Mouse (Mus musculus): ENCODE measurements around the gene Tmem232. TPM values are rescaled to one million over a fixed set of nuclear protein-coding genes. Genes with fewer than 3 reads are reported as not detected.
"Not testable (repeated sequence)": the region's sequence is repeated elsewhere in the genome, so short reads cannot be mapped to it uniquely, and the experiment has no call there.

Tmem232 gene
- total RNA-seq, 4 experiments from 2014 or later = 0.22 TPM; not detected in 3

DNA sequence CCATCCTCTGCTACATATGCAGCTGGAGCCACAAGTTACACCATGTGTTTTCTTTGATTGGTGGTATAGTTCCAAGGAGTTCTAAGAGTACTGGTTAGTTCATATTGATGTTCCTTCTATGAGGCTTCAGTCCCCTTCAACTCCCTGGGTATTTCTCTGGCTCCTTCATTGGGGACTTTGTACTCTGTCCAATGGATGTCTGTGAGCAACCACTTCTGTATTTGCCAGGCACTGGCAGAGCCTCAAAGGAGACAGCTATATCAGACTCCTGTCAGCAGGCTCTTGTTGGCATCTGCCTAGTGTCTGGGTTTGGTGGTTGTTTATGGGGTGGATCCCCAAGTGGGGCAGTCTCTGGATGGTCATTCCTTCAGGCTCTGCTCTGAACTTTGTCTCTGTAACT is 8.2 kb downstream of the Tmem232 start:
- DNase-seq (ENCODE audit: low spot score) = not testable (repeated sequence)

GRCm38 (mm10) chr17:65527529-65527928 is 13.1 kb downstream of the Tmem232 start:
- peak; percentile 48 for DNase-seq (ENCODE audit: low spot score)

DNA sequence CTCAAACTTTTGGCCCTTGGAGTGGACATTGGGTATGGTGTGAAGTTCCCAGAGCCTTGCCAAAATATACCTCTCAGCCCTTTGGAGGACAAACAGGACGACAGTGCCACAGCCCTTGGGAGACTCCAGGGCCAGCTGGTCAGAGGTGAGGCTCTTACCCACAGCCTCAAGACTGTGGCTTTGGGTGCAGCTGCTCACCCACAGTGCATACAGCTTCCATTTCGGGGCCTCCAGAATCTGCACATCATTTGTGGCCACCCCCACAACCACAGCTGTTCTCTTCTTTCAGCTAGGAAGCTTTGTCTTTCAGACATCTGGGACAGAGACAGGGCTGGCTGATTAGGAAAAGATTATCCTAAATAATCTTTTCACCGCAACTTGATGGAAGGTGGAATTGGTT is 27.1 kb downstream of the Tmem232 start:
- no peak for DNase-seq (ENCODE audit: low spot score)

GRCm38 (mm10) chr17:65484654-65485053 is 55.9 kb downstream of the Tmem232 start:
- DNase-seq (ENCODE audit: low spot score) = no peak

GRCm38 (mm10) chr17:65476747-65477146 is 63.8 kb downstream of the Tmem232 start:
- DNase-seq (ENCODE audit: low spot score) = no peak

DNA sequence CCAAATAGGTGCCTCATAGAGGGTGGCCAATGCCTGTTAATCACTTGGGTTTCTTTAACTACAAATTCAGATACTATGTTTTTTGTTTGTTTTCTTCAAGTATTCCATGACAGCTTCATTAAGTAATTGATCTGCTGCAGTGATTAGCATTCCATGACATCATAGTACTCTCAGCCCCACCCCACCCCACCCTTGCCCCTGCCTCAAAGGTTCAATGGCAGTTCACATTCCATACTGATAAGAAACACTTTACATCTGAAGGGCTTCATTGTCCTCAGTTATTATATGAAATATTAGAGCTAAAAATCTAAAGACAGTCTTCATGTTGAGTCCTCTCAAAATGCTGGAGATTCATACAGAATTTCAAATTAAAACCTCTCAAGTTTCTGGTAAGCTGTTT is 89.8 kb downstream of the Tmem232 start:
- no peak for DNase-seq (ENCODE audit: low spot score)

- DNase-seq (ENCODE audit: low spot score) = not testable (repeated sequence)
Observed at GRCm38 (mm10) chr17:65437906-65438305, 102.7 kb downstream of the Tmem232 start.

DNA sequence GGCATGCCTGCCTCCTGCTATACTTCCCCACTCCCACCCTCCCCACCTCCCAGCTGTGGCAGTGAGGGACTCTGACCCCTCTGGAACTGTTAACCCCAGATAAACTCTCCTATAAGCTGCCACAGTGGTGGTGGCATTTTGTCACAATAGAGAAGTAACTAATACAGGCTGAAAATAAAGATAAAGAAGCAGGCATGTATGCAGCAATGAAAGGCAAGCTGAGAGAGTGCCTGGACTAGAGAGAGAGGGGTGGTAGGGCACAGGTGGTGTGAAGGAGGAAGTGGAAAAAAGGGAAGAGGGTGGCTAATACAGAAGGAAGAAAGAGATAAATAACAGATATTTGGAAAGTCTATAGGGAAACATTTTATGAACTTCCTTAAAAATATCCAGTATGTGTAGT is 121.5 kb downstream of the Tmem232 start:
- no peak for DNase-seq (ENCODE audit: low spot score)

DNA sequence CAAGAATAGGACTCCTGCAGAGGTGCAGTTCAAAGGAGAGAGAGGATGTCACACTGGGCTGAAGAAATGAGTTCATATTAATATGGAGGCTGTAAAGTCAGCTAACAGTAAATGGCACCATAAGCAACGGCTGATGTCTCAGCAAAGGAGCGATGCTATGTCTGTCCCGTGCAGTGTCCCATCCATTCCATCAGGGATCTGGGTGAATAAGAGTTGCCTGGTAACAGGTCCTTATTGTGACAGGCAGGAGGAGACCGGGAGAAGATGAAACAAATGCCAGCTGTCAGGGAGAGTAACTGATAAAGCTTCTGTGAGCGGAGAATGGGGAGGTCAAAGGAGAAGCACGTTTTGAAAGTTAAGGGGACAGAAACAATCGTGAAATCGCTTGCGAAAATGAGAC is 135.3 kb downstream of the Tmem232 start:
- no peak for DNase-seq (ENCODE audit: low spot score)

- peak; percentile 34 for DNase-seq (ENCODE audit: low spot score)
Observed at GRCm38 (mm10) chr17:65400914-65401313, 139.7 kb downstream of the Tmem232 start.

DNA sequence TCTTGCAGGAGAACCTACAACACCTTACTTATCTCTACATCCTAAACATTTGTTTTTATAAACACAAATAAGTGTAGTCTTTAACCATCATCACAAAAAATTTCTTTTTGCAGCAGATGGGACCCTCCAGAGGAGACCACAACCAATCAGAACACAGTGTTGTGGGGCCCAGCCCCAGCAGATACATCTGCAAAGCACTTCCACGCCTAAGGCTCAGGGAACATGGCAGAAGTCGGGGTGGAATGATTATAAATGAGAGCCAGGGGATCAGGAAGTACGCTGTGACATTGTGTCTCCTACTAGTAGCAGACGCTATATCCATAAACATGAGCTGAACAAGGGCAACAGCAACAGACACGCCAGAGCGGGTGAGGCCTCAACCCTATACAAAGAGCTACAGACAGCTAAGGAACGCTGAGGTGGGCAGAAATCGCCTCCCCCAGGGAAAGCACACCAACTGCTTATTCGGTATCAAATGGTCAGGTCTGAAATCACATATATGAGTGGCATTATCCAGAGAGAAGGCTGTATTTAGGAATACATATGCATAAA is 156.1 kb downstream of the Tmem232 start:
- no peak for DNase-seq (ENCODE audit: low spot score)

DNA sequence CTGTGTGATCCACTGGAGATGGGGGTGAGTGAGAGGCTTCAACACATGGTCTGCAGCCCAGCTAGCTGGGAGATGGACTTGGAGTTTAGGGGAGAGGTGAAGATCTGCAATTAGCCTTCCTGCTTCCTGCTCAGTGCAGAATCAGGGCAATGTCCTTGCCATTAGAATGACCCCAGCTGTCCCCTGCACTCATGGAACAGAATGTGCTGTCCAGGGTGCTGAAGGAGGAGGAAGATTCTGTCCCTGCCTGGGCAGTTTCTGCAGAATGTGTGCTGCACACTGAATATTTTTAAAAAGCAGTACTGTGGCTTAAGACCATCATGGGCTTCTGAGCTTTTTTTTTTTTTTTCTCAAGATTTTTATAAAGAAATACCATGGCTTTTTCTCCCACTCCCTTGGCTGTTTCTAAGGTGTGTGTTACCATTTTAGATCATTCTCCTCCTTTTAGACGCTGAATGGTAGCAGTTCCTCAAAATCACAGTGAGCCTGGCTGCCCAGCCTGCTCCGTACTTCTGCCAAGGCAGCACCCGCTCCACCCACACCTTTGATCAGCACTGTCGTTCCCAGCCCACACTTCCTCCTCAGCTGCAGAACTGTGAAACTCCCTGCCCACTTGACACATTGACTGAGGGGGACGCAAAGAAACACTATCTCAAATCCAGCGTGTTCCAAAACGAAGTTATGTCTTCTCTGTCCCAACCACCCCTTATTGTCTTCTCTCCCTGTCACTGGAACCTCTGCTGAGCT is 170.4 kb downstream of the Tmem232 start:
- DNase-seq (ENCODE audit: low spot score) = no peak

GRCm38 (mm10) chr17:65365535-65366254 is 174.9 kb downstream of the Tmem232 start:
- no peak for DNase-seq (ENCODE audit: low spot score)

DNA sequence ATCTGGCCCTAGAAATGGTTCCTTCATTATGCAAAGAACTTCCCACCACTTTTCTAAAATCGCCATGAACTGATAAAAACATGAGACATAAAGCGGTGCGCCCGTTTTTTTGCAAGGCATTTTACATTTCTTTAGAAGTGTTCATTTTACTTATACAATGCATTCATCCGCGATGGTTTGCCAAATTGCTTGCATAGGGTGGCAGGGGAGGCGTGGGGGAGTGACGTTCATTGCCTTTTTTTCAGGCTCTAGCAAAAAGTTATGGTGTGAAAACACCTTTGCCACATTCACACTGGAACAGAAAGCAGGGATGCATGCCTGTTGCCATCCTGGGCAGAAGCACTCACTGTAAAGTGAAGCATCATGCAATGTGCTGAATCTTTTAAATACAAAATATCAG is 188.7 kb downstream of the Tmem232 start:
- no peak for DNase-seq (ENCODE audit: low spot score)

DNA sequence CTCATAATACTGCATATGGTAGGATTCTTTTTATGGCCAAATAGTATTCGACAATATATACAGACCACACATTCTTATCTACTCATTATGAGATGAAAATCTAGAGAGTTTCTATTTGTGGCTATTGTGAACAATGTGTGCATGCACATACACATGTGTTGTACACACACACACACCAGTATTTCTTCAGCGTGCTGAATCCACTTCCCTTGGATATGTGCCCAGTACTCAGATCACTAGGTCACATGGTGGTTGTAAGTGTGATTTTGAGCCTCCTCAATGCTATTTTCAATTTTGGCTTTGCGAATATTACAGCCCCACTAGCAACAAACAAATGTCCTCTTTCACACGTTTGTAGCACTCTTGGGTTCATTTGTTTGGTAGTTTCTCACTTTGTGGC is 200.6 kb downstream of the Tmem232 start:
- DNase-seq (ENCODE audit: low spot score) = peak; percentile 13

GRCm38 (mm10) chr17:65330759-65331158 is 209.8 kb downstream of the Tmem232 start:
- no peak for DNase-seq (ENCODE audit: low spot score)

DNA sequence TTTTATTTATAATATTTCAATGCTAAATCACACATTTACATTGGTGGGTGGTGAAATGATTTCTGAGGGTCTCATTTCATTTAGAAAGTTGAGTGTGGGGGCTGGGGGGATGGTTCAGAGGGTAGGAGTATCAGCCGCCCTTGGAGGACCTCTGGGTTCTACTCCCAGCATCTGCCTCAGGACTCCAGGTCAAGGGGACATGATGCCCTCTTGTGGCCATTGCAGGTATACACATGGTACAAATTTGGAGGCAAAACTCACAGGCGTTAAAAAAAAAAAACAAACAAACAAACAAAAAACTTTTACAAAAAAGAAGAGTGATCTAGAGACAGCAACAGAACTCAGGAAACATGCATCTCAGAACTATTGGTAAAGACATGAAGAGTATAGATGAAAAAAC is 215.3 kb downstream of the Tmem232 start:
- peak; percentile 12 for DNase-seq (ENCODE audit: low spot score)

- no peak for DNase-seq (ENCODE audit: low spot score)
Observed at GRCm38 (mm10) chr17:65320623-65321022, 220.0 kb downstream of the Tmem232 start.

DNA sequence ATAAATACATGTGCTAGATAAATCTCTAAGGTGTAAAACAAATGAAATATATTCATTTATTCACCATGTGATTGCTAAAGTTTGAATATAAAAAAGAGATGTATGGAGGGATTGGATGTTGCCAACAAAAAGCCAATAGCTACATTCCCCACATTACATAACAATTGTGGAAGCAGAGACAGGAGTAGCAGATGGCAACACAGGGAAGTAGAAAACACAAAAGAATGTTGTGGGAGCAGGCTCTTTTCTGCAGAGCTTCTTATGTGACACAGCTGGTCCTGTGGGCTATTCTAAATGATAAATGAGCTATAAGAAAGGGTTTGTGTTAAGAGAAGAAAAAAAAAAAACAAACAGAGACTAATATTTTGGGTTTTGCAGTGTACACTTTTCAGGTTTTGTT is 240.6 kb downstream of the Tmem232 start:
- no peak for DNase-seq (ENCODE audit: low spot score)

DNA sequence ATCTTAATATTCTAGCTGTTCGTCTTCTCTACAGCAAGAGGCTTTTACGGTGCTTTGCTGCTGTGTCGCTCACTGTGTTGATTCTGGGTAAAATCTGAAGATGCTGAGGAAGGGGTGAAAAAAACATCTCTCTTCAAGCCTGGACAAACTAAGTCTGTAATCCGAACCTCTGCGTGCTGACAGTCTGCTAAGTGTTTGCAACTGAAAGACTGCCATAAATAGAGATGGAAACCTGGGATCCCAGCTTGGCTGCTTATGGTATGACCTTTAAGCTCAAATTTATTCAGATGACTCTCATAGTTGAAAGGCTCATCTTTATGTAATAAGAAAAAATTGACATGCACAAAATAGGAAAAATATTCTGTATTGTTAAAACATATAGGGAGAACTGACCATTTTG is 242.8 kb downstream of the Tmem232 start:
- DNase-seq (ENCODE audit: low spot score) = peak; percentile 3

GRCm38 (mm10) chr17:65252160-65252559 is 288.4 kb downstream of the Tmem232 start:
- DNase-seq (ENCODE audit: low spot score) = peak; percentile 9

DNA sequence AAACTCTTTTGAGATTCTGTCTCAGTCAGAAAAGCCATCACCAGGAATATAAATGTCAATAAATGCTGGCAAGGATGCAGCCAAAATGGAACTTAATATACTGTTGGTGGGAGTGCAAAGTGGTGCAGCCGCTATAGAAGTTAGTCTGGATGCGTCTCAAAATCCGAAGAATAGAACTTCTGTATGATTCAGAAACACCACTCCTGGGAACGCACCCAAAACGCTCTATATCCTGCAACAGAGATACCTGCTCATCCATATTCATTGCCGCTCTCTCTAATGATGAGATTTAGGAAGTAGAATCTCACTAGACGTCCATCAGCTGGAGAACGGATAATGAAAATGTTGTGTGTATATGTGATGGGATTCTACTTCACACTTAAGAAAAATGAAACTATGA is 290.3 kb downstream of the Tmem232 start:
- no peak for DNase-seq (ENCODE audit: low spot score)

GRCm38 (mm10) chr17:65243716-65244115 is 296.9 kb downstream of the Tmem232 start:
- no peak for DNase-seq (ENCODE audit: low spot score)

All from heart, adult 8-10 months (tissue).